25 mouse cellular contexts compared by ENCODE assay signal in genomic region chr4:54739001-54739400, GRCm38 (mm10).
DNase-seq lines count a peak whose midpoint lies in the region; ATAC-seq lines count a peak whose summit lies in the region.
"Had no signal": no experiment of that assay in that cellular context is flagged by ENCODE, and none has a peak within 500 bp of the region (broad histone marks: within the 10 kb centered on the region; RNA-seq: fewer than 3 reads in every experiment).

No protein-coding gene starts in this region.

- H3K27me3 ChIP-seq in kidney, embryonic 15.5 days = no peaks in the 10 kb centered on the region
- H3K27me3 ChIP-seq: forebrain, embryonic 12.5 days; heart, embryonic 12.5 days; limb, embryonic 12.5 days; midbrain, embryonic 15.5 days; neural tube, embryonic 13.5 days had no signal

- no peak for ATAC-seq in kidney, embryonic 15.5 days (replicated peaks; ENCODE audit: low FRiP score)
- ATAC-seq: hindbrain, postnatal 0 days; intestine, embryonic 16.5 days; midbrain, embryonic 15.5 days had no signal

- 73% methylated on average over 5 of the region's 5 CpGs for WGBS in kidney, embryonic 15.5 days

- intact Hi-C loops in left cerebral cortex, postnatal 14 days (cut with DNase I) = no loop called here

- H3K4me3 ChIP-seq in kidney, embryonic 15.5 days (replicated peaks) = no peak overlapping the region
- H3K4me3 ChIP-seq: forebrain, embryonic 12.5 days; heart, embryonic 12.5 days; limb, embryonic 12.5 days; midbrain, embryonic 15.5 days; neural tube, embryonic 13.5 days had no signal

- no peaks in the 10 kb centered on the region for H3K36me3 ChIP-seq in kidney, embryonic 15.5 days
- H3K36me3 ChIP-seq: forebrain, embryonic 12.5 days; heart, embryonic 12.5 days; limb, embryonic 12.5 days; midbrain, embryonic 15.5 days; neural tube, embryonic 13.5 days had no signal

- peak; percentile 4 to 23 for DNase-seq in left cerebral cortex, postnatal 14 days (ENCODE audit: low spot score in 2 of 2)
- DNase-seq in left cerebral cortex, adult 9 months (ENCODE audit: low spot score in 2 of 2) = no peak
- peak; percentile 77 for DNase-seq in 3T3-L1 (ENCODE audit: low read depth, low spot score)
- peak; percentile 56 for DNase-seq in adrenal gland, adult 2 months
- peak; percentile 56 for DNase-seq in brain, adult 2 months (ENCODE audit: low read depth, low spot score)
- no peak for DNase-seq in layer of hippocampus, adult 8-10 months (ENCODE audit: low spot score in 2 of 2)
- DNase-seq in cerebellum, adult 11 months = no peak
- DNase-seq: cerebellum, adult 11-12 months; cerebellum, postnatal 10 days; gastrocnemius, postnatal 10 days; lung, postnatal 4 days; right cerebral cortex, postnatal 14 days; thymus, adult 2 months; thymus, postnatal 4 days had no signal

- no peak overlapping the region for H3K27ac ChIP-seq in kidney, embryonic 15.5 days
- H3K27ac ChIP-seq: forebrain, embryonic 12.5 days; hindbrain, postnatal 0 days; kidney, postnatal 0 days; limb, embryonic 12.5 days; midbrain, embryonic 15.5 days; neural tube, embryonic 13.5 days; stomach, postnatal 0 days had no signal

- no peak overlapping the region for H3K4me2 ChIP-seq in kidney, embryonic 15.5 days
- H3K4me2 ChIP-seq: forebrain, embryonic 12.5 days; heart, embryonic 12.5 days; limb, embryonic 12.5 days; liver, embryonic 11.5 days; midbrain, embryonic 15.5 days; neural tube, embryonic 13.5 days had no signal

- no peaks in the 10 kb centered on the region for H3K4me1 ChIP-seq in kidney, embryonic 15.5 days
- H3K4me1 ChIP-seq: forebrain, embryonic 12.5 days; limb, embryonic 12.5 days; midbrain, embryonic 15.5 days; neural tube, embryonic 13.5 days had no signal

- H3K9ac ChIP-seq in kidney, embryonic 15.5 days = no peak overlapping the region
- H3K9ac ChIP-seq: forebrain, embryonic 12.5 days; heart, embryonic 12.5 days; limb, embryonic 12.5 days; midbrain, embryonic 15.5 days; neural tube, embryonic 13.5 days had no signal

- H3K9me3 ChIP-seq in kidney, embryonic 15.5 days (replicated peaks) = no peaks in the 10 kb centered on the region
- H3K9me3 ChIP-seq: forebrain, embryonic 12.5 days; heart, embryonic 12.5 days; limb, embryonic 12.5 days; midbrain, embryonic 15.5 days; neural tube, embryonic 13.5 days had no signal

Comparison
In these comparisons a context has a peak if more than half of its experiments do, and no peak if none do; other contexts are left out.
1. DNase-seq: peak in left cerebral cortex, postnatal 14 days (2 of 2), 3T3-L1 (single experiment), adrenal gland, adult 2 months (single experiment) and brain, adult 2 months (single experiment); none in left cerebral cortex, adult 9 months (0 of 2), layer of hippocampus, adult 8-10 months (0 of 2) and cerebellum, adult 11 months (single experiment).